Mouse (Mus musculus): Measurements from ENCODE around the gene Inca1.

DNA sequence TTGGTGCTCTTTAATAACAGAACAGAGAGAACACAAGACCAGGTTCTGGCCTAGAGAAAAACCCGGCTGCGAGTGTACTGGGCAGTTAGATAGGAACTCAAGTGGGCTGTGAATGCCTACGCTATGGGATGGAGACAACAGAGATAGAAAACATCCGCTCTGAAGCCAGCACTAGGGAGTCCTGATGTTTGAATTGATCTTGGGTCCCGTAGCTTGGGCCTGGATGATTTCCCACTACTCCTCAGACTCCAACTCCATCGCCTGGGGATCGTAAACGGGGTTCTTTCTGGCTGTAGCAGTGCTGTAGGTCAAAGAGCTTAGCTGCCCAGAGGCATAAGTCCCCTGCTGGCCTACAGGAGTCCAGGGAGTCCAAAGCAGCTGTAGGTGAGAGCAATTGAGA is 11.6 kb downstream of the Inca1 start:
- no peak for TF ChIP-seq CTCF (IDR thresholded peaks at IDR 0.05; ENCODE audit: control insufficient read depth, insufficient read depth, insufficient replicate concordance, low read depth, low read length)
- no peak for TF ChIP-seq POLR2A (IDR thresholded peaks at IDR 0.05; ENCODE audit: control insufficient read depth, low read depth, low read length)

All from testis, adult 2 months (tissue).